ENCODE assay signal across 26 mouse cellular contexts in genomic region chr5:103610856-103611472, GRCm38 (mm10). TPM values are rescaled to one million over a fixed set of nuclear protein-coding genes. Genes with fewer than 3 reads are reported as not detected.
A peak's percentile ranks its signal among the peaks of the same experiment; 100 is the strongest.
DNase-seq lines count a peak whose midpoint lies in the region; ATAC-seq and TF ChIP-seq lines count a peak whose summit lies in the region.
"Had no signal": no experiment of that assay in that cellular context is flagged by ENCODE, and none has a peak within 500 bp of the region (broad histone marks: within the 10 kb centered on the region; RNA-seq: fewer than 3 reads in every experiment).

No protein-coding gene starts in this region.

- 80% methylated on average over 10 of the region's 10 CpGs for WGBS in limb, embryonic 15.5 days
- 92% methylated on average over 10 of the region's 10 CpGs for WGBS in limb, embryonic 10.5 days
- WGBS in lung, postnatal 0 days, result 48% methylated on average over 10 of the region's 10 CpGs

- peak; percentile 99 for TF ChIP-seq EP300 in lung, postnatal 0 days (IDR thresholded peaks at IDR 0.05)

- no peaks in the 10 kb centered on the region for H3K9me3 ChIP-seq in limb, embryonic 15.5 days
- no peaks in the 10 kb centered on the region for H3K9me3 ChIP-seq in limb, embryonic 10.5 days (replicated peaks)
- H3K9me3 ChIP-seq in lung, postnatal 0 days (ENCODE audit: low read length), result no peaks in the 10 kb centered on the region
- H3K9me3 ChIP-seq: forebrain, embryonic 13.5 days; kidney, embryonic 15.5 days; limb, embryonic 13.5 days; liver, embryonic 13.5 days had no signal

- H3K27me3 ChIP-seq in limb, embryonic 15.5 days, result no peaks in the 10 kb centered on the region
- H3K27me3 ChIP-seq in limb, embryonic 10.5 days (ENCODE audit: low read depth, poor library complexity, severe bottlenecking), result no peaks in the 10 kb centered on the region
- H3K27me3 ChIP-seq in lung, postnatal 0 days (replicated peaks; ENCODE audit: insufficient read depth, low read length), result no peaks in the 10 kb centered on the region
- H3K27me3 ChIP-seq: forebrain, embryonic 13.5 days; heart, embryonic 12.5 days; kidney, embryonic 15.5 days; limb, embryonic 13.5 days; liver, embryonic 13.5 days had no signal

- DNase-seq in limb, embryonic 10.5 days (ENCODE audit: low spot score), result no peak
- peak; percentile 79 for DNase-seq in gonadal fat pad, adult 2 months (ENCODE audit: low read depth)
- peak; percentile 93 for DNase-seq in lung, postnatal 0 days (ENCODE audit: low spot score)
- DNase-seq in lung, postnatal 4 days, result peak; percentile 36 to 66
- no peak for DNase-seq in cerebellum, postnatal 4 days (ENCODE audit: low spot score in 2 of 2)
- DNase-seq: adrenal gland, adult 8-10 months; cerebellum, adult 9-11 months; gastrocnemius, postnatal 10 days; heart, postnatal 10 days; kidney, adult 11 months; kidney, postnatal 36 days; liver, embryonic 13.5 days; midbrain, embryonic 14.5 days; thymus, postnatal 14 days had no signal

- peak overlapping the region; percentile 7; the same call in 1 of the 2 replicates for H3K27ac ChIP-seq in limb, embryonic 15.5 days
- H3K27ac ChIP-seq in limb, embryonic 10.5 days, result no peak overlapping the region
- H3K27ac ChIP-seq in lung, postnatal 0 days (ENCODE audit: low read length), result peak overlapping the region; percentile 38; the same call in 1 of the 2 replicates
- H3K27ac ChIP-seq: forebrain, embryonic 13.5 days; hindbrain, embryonic 14.5 days; kidney, embryonic 15.5 days; layer of hippocampus, adult 2 months; left cerebral cortex, adult 2 months; limb, embryonic 13.5 days; liver, embryonic 13.5 days had no signal

- H3K4me1 ChIP-seq in limb, embryonic 15.5 days, result no peaks in the 10 kb centered on the region
- H3K4me1 ChIP-seq in limb, embryonic 10.5 days, result no peaks in the 10 kb centered on the region
- no peaks in the 10 kb centered on the region for H3K4me1 ChIP-seq in lung, postnatal 0 days (ENCODE audit: insufficient read depth, low read depth, low read length)
- H3K4me1 ChIP-seq: forebrain, embryonic 13.5 days; heart, embryonic 12.5 days; kidney, embryonic 15.5 days; limb, embryonic 13.5 days; liver, embryonic 13.5 days had no signal

- H3K4me3 ChIP-seq in limb, embryonic 15.5 days, result no peak overlapping the region
- no peak overlapping the region for H3K4me3 ChIP-seq in limb, embryonic 10.5 days
- no peak overlapping the region for H3K4me3 ChIP-seq in lung, postnatal 0 days (ENCODE audit: low read depth, low read length)
- H3K4me3 ChIP-seq: forebrain, embryonic 13.5 days; heart, embryonic 12.5 days; kidney, embryonic 15.5 days; layer of hippocampus, adult 2 months; left cerebral cortex, adult 2 months; limb, embryonic 13.5 days; liver, embryonic 13.5 days had no signal

- H3K9ac ChIP-seq in limb, embryonic 15.5 days, result no peak overlapping the region
- no peak overlapping the region for H3K9ac ChIP-seq in lung, postnatal 0 days (replicated peaks; ENCODE audit: low read depth)
- H3K9ac ChIP-seq: forebrain, embryonic 13.5 days; heart, embryonic 12.5 days; hindbrain, embryonic 14.5 days; kidney, embryonic 15.5 days; limb, embryonic 13.5 days; liver, embryonic 13.5 days had no signal

- no peak for TF ChIP-seq CTCF in lung, postnatal 0 days (IDR thresholded peaks at IDR 0.05)

- no peak overlapping the region for H3K4me2 ChIP-seq in limb, embryonic 15.5 days
- no peak overlapping the region for H3K4me2 ChIP-seq in lung, postnatal 0 days (replicated peaks; ENCODE audit: low read depth, low read length)
- H3K4me2 ChIP-seq: forebrain, embryonic 13.5 days; heart, embryonic 12.5 days; hindbrain, embryonic 14.5 days; kidney, embryonic 15.5 days; limb, embryonic 13.5 days; liver, embryonic 13.5 days had no signal

- ATAC-seq in limb, embryonic 15.5 days (ENCODE audit: insufficient number of reproducible peaks, low FRiP score, low TSS enrichment, low read depth), result no peak
- peak; percentile 86 for ATAC-seq in lung, postnatal 0 days
- no peak for ATAC-seq in activated CD4-positive, CD25-positive, alpha-beta regulatory T cell, adult 4 months
- ATAC-seq: CD4-positive, CD25-positive, alpha-beta regulatory T cell, adult 4 months; forebrain, embryonic 13.5 days had no signal

- no peaks in the 10 kb centered on the region for H3K36me3 ChIP-seq in limb, embryonic 15.5 days
- no peaks in the 10 kb centered on the region for H3K36me3 ChIP-seq in limb, embryonic 10.5 days
- no peaks in the 10 kb centered on the region for H3K36me3 ChIP-seq in lung, postnatal 0 days (ENCODE audit: insufficient read depth, low read length)
- H3K36me3 ChIP-seq: heart, embryonic 12.5 days; kidney, embryonic 15.5 days; limb, embryonic 13.5 days; liver, embryonic 13.5 days had no signal

RNA-seq across cellular contexts. Expression of gene Slc10a6, which starts 18.2 kb away (rescaled TPM):
- 8.4 and 9.1 TPM in 2 replicates for polyA plus RNA-seq in limb, embryonic 15.5 days (2015; fragmentation: Nextera tagmentation; extraction: Ambion mirVana)
- not detected in 2 replicates for polyA plus RNA-seq in limb, embryonic 10.5 days (2016; fragmentation: Nextera tagmentation; extraction: Ambion mirVana)
- polyA plus RNA-seq in gonadal fat pad, adult 2 months (2012; rRNA removed), result 4.9 and 6.5 TPM in 2 replicates
- polyA plus RNA-seq in lung, postnatal 0 days (2015; fragmentation: Nextera tagmentation; extraction: Ambion mirVana), result 6.9 and 13.8 TPM in 2 replicates
- polyA plus RNA-seq in activated CD4-positive, CD25-positive, alpha-beta regulatory T cell, adult 4 months (2017; shearing (Covaris generic)), result not detected
- polyA plus RNA-seq: CD4-positive, CD25-positive, alpha-beta regulatory T cell, adult 4 months; forebrain, embryonic 13.5 days; limb, embryonic 13.5 days; liver, embryonic 13.5 days had no signal

RNA-seq across cellular contexts. Expression of gene 1700016H13Rik, which starts 44.8 kb away (rescaled TPM):
- 0.24 and 0.26 TPM in 2 replicates for polyA plus RNA-seq in limb, embryonic 15.5 days (2015; fragmentation: Nextera tagmentation; extraction: Ambion mirVana)
- polyA plus RNA-seq in limb, embryonic 10.5 days (2016; fragmentation: Nextera tagmentation; extraction: Ambion mirVana), result 0.16 and 0.20 TPM in 2 replicates
- 3.6 and 3.7 TPM in 2 replicates for polyA plus RNA-seq in gonadal fat pad, adult 2 months (2012; rRNA removed)
- polyA plus RNA-seq in lung, postnatal 0 days (2015; fragmentation: Nextera tagmentation; extraction: Ambion mirVana), result 1.3 and 1.5 TPM in 2 replicates
- not detected for polyA plus RNA-seq in activated CD4-positive, CD25-positive, alpha-beta regulatory T cell, adult 4 months (2017; shearing (Covaris generic))
- polyA plus RNA-seq: CD4-positive, CD25-positive, alpha-beta regulatory T cell, adult 4 months; embryonic facial prominence, embryonic 14.5 days; kidney, embryonic 15.5 days; limb, embryonic 13.5 days; neural tube, embryonic 14.5 days had no signal

Comparison
In these comparisons a context has a peak if more than half of its experiments do, and no peak if none do; other contexts are left out.
1. DNase-seq: peak in gonadal fat pad, adult 2 months (single experiment), lung, postnatal 0 days (single experiment) and lung, postnatal 4 days (2 of 2); none in limb, embryonic 10.5 days (single experiment) and cerebellum, postnatal 4 days (0 of 2).